Mouse (Mus musculus): ENCODE measurements around the gene Mdh1b.

- TF ChIP-seq MYOD1 (IDR thresholded peaks at IDR 0.05; ENCODE audit: control insufficient read depth, insufficient read length, low read depth) = no peak
- TF ChIP-seq CTCF (IDR thresholded peaks at IDR 0.05; ENCODE audit: control insufficient read depth, insufficient read depth, insufficient read length) = peak; percentile 9
These were observed 70.5 kb downstream of the Mdh1b start for GRCm38 (mm10) chr1:63659591-63659990.

All from C2C12 (cell line).